Mouse (Mus musculus) c-Kit-negative CD71-positive TER-119-positive erythroid progenitor cells, embryonic 14.5 days (primary cell): ENCODE measurements around the gene Tpmt.

ENCODE experiments used
- DNase-seq: peaks from one replicate; pipeline ENCODE4 v3.0.0-alpha.2; 2013; ENCODE audit warnings: low read depth, low spot score

Gene Tpmt

GRCm38 (mm10) chr13:47043030-47043680, 1.4 kb downstream of the Tpmt start, which contains the start of gene Kdm1b:
Kdm1b (plus strand) TSS chr13:47043499.
- DNase-seq = peak; percentile 92

GRCm38 (mm10) chr13:47042024-47042633, 2.4 kb downstream of the Tpmt start:
- no peak for DNase-seq

GRCm38 (mm10) chr13:47040061-47040460, 4.5 kb downstream of the Tpmt start:
- no peak for DNase-seq

GRCm38 (mm10) chr13:47037946-47038345, 6.6 kb downstream of the Tpmt start:
- no peak for DNase-seq

GRCm38 (mm10) chr13:47033602-47034001, 10.9 kb downstream of the Tpmt start:
- no peak for DNase-seq

GRCm38 (mm10) chr13:47030376-47031107, 14.0 kb downstream of the Tpmt start:
- DNase-seq = no peak

GRCm38 (mm10) chr13:47020798-47021197, 23.7 kb downstream of the Tpmt start:
- no peak for DNase-seq

- DNase-seq = no peak
Observed at GRCm38 (mm10) chr13:47019774-47020173, 24.8 kb downstream of the Tpmt start.

- DNase-seq = no peak
Observed at GRCm38 (mm10) chr13:47017259-47017658, 27.3 kb downstream of the Tpmt start.

GRCm38 (mm10) chr13:47015195-47015501, 29.4 kb downstream of the Tpmt start:
- no peak for DNase-seq

- DNase-seq = no peak
Observed at GRCm38 (mm10) chr13:47014334-47015194, 30.0 kb downstream of the Tpmt start, which contains the start of gene Nhlrc1. Nhlrc1 (minus strand) TSS chr13:47014850.

GRCm38 (mm10) chr13:47013740-47014139, 30.8 kb downstream of the Tpmt start:
- no peak for DNase-seq

GRCm38 (mm10) chr13:47001590-47001989, 42.9 kb downstream of the Tpmt start:
- no peak for DNase-seq

GRCm38 (mm10) chr13:46999498-46999897, 45.0 kb downstream of the Tpmt start:
- no peak for DNase-seq

- DNase-seq = no peak
Observed at GRCm38 (mm10) chr13:46997355-46997754, 47.2 kb downstream of the Tpmt start.

- no peak for DNase-seq
Observed at GRCm38 (mm10) chr13:46993274-46993551, 51.3 kb downstream of the Tpmt start.

GRCm38 (mm10) chr13:46992516-46993273, 51.8 kb downstream of the Tpmt start:
- no peak for DNase-seq

GRCm38 (mm10) chr13:46990376-46991011, 54.0 kb downstream of the Tpmt start:
- DNase-seq = no peak

- no peak for DNase-seq
Observed at GRCm38 (mm10) chr13:46987941-46988340, 56.6 kb downstream of the Tpmt start.

GRCm38 (mm10) chr13:46986208-46986607, 58.3 kb downstream of the Tpmt start:
- DNase-seq = no peak

- no peak for DNase-seq
Observed at GRCm38 (mm10) chr13:46983878-46984277, 60.7 kb downstream of the Tpmt start.
